Mouse (Mus musculus) ES-E14 (cell line): ENCODE data around the gene St6galnac4. TPM values are rescaled to one million over a fixed set of nuclear protein-coding genes. Genes with fewer than 3 reads are reported as not detected.

Source experiments
- DNase-seq: peaks from one replicate; pipeline ENCODE4 v3.0.0-alpha.2; 2013; ENCODE audit warnings: low read depth, low spot score
- H3K27ac ChIP-seq: 2 replicates; pipeline ENCODE4 v1.5.1; 2012; ENCODE audit warnings: low read depth, mild to moderate bottlenecking, low read length, moderate library complexity, mixed read lengths; ENCODE audit not compliant: poor library complexity, insufficient read depth, severe bottlenecking
- H3K36me3 ChIP-seq: 2 replicates; pipeline ENCODE4 v1.6.1; 2012; ENCODE audit warnings: mild to moderate bottlenecking, low read length, moderate library complexity, mixed read lengths; ENCODE audit not compliant: control insufficient read depth, poor library complexity, insufficient read depth, severe bottlenecking
- H3K4me1 ChIP-seq, 2 experiments: fragments of 150-350 bp in 1 of 2; sonication (generic) in 1 of 2; 2 replicates each; pipeline ENCODE4 v1.6.1; 2012; ENCODE audit warnings: low read length in 2 of 2, mild to moderate bottlenecking in 1 of 2, mixed read lengths in 1 of 2; ENCODE audit not compliant: control insufficient read depth in 2 of 2, insufficient read depth in 2 of 2, poor library complexity in 1 of 2
- H3K4me3 ChIP-seq, 2 experiments: fragments of 150-350 bp in 1 of 2; sonication (generic) in 1 of 2; 2 replicates each; pipeline ENCODE4 v1.5.1; 2012; ENCODE audit warnings: low read length in 2 of 2, low read depth in 1 of 2, mild to moderate bottlenecking in 1 of 2, mixed read lengths in 1 of 2; ENCODE audit not compliant: insufficient read depth in 1 of 2, poor library complexity in 1 of 2, severe bottlenecking in 1 of 2
- H3K9ac ChIP-seq: 2 replicates; pipeline ENCODE4 v1.6.1; 2012; ENCODE audit warnings: low read depth, mild to moderate bottlenecking, low read length, mixed read lengths; ENCODE audit not compliant: poor library complexity, insufficient read depth, severe bottlenecking
- H3K9me3 ChIP-seq: fragments of 150-350 bp; sonication (generic); 2 replicates; pipeline ENCODE4 v1.6.1; 2012; ENCODE audit warnings: low read depth, mild to moderate bottlenecking, low read length; ENCODE audit not compliant: control insufficient read depth, insufficient read depth
- CHD2 ChIP-seq: IDR thresholded peaks from 2 replicates; pipeline ENCODE4 v1.6.1; 2014; ENCODE audit warnings: mild to moderate bottlenecking, low read depth, low read length, inconsistent platforms
- HCFC1 ChIP-seq: IDR thresholded peaks from 2 replicates; pipeline ENCODE4 v1.6.1; 2012; ENCODE audit warnings: low read length, inconsistent platforms, borderline replicate concordance; ENCODE audit not compliant: insufficient read depth
- MAFK ChIP-seq: IDR thresholded peaks from 2 replicates; pipeline ENCODE4 v1.6.1; 2014; ENCODE audit warnings: mild to moderate bottlenecking, low read depth, low read length, inconsistent platforms; ENCODE audit not compliant: insufficient read depth
- ZC3H11A ChIP-seq: IDR thresholded peaks from 2 replicates; pipeline ENCODE4 v1.6.1; 2012; ENCODE audit warnings: low read depth, mild to moderate bottlenecking, inconsistent platforms, low read length, borderline replicate concordance
- ZNF384 ChIP-seq: IDR thresholded peaks from 2 replicates; pipeline ENCODE4 v1.6.1; 2012; ENCODE audit warnings: low read depth, low read length, inconsistent platforms
- in situ Hi-C, 2 experiments: fragments of 600-800 bp; cut with MboI; formaldehyde crosslinking; loops; one replicate each; pipeline ENCODE4 v1.15.1; 2025; ENCODE audit warnings: low sequenced_read_pairs in 2 of 2, inconsistent platforms in 1 of 2; ENCODE audit not compliant: unreplicated experiment in 2 of 2
- total RNA-seq: library from RNA; depleted of rRNA; stranded (reverse); fragments of 300-350 nt; gene quantifications from 2 replicates; pipeline ENCODE4 v1.2.3, GENCODE M21; 2012

Gene St6galnac4
- total RNA-seq, 1 experiment: 9.4 TPM

DNA sequence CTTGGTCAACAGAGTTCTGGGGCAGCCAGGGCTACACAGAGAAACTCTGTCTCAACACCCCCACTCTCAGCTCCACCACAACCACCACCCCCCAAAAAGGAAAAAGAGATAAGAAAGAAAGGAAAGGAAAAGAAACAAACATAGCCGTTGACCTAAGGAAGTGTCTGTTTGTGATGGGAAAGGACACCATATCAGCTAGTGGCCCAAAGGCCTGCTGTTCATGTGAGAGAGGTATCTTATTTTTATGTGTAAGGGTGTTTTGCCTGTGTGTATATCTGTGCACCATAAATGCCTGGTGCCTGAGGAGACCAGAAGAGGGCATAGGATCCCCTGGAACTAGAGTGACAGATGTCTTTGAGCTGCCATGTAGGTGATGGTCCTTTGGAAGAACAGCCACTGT, 52.7 kb downstream of the St6galnac4 start:
- H3K27ac ChIP-seq: no peak overlapping the region
- no peak for TF ChIP-seq MAFK
- TF ChIP-seq ZC3H11A: no peak
- TF ChIP-seq HCFC1: no peak
- no peak for TF ChIP-seq CHD2
- TF ChIP-seq ZNF384: no peak
- H3K4me1 ChIP-seq: peaks cover 0 to 8% of the 10 kb centered on the region in 2 experiments; a peak in 2 of 4 replicates
- no peak overlapping the region for H3K9ac ChIP-seq
- DNase-seq: no peak
- no peaks in the 10 kb centered on the region for H3K9me3 ChIP-seq
- in situ Hi-C loops: no loop called here
- peaks cover 2% of the 10 kb centered on the region; the same call in 1 of the 2 replicates for H3K36me3 ChIP-seq
- H3K4me3 ChIP-seq: no peak overlapping the region

DNA sequence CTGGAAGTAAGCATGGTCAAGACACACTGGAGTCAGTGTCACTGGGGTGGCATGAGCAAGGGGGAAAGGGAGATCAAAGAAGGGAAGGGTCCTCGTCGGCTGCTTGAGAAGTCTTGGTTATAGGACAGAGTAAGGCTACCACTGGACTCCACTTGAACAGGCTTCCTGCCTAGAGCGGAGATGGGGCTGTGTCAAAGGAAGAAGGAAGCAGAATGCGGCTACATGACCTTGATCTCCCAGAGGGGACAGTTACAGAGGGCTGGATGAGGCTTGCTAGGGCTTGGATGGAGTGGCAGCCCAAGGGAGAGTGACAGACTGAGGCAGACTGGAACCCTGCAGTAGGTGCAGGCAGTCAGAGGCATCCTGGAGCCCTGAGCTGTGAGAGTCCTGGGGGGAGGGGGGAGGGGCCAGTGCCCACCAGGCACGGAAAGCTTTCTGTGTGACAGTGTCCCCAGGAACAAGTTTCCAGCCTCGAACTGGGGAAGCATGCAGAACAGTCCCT, 53.7 kb downstream of the St6galnac4 start:
- Histone ChIP-seq H3K36me3 (no peaks in the 10 kb centered on the region; the same call in 1 of the 2 replicates), H3K9me3 (no peaks in the 10 kb centered on the region), H3K4me3 (no peak overlapping the region), H3K9ac (no peak overlapping the region), H3K4me1 (peaks cover 0 to 11% of the 10 kb centered on the region in 2 experiments; a peak in 2 of 4 replicates), H3K27ac (no peak overlapping the region)
- TF ChIP-seq HCFC1 (no peak), ZC3H11A (no peak)
- in situ Hi-C loops: no loop called here
- DNase-seq: no peak

DNA sequence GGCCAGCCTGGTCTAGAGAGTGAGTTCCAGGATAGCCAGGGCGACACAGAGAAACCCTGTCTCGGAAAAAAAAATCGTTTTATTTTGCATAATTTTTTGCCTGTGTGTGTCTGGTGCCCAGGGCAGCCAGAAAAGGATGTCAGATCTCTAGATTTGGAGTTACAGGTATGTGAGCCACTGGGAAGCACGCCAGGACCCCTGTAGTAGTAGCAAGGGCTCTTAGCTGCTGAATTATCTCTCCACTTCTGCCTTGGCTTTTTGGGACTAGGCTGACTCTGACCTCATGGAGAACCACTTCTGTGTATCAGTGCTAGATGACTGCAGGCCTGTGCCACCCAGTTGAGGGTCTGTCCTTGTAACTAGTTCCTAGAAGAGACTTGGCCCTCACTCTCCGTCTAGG, 54.9 kb downstream of the St6galnac4 start:
- DNase-seq: no peak
- no peak overlapping the region for H3K4me3 ChIP-seq
- no peak overlapping the region for H3K27ac ChIP-seq
- peaks cover 3 to 11% of the 10 kb centered on the region in 2 experiments; a peak in 3 of 4 replicates for H3K4me1 ChIP-seq
- H3K36me3 ChIP-seq: no peaks in the 10 kb centered on the region
- H3K9me3 ChIP-seq: no peaks in the 10 kb centered on the region
- H3K9ac ChIP-seq: no peak overlapping the region
- in situ Hi-C loops: no loop called here
- TF ChIP-seq HCFC1 (no peak), MAFK (no peak), CHD2 (no peak), ZC3H11A (no peak), ZNF384 (no peak)

DNA sequence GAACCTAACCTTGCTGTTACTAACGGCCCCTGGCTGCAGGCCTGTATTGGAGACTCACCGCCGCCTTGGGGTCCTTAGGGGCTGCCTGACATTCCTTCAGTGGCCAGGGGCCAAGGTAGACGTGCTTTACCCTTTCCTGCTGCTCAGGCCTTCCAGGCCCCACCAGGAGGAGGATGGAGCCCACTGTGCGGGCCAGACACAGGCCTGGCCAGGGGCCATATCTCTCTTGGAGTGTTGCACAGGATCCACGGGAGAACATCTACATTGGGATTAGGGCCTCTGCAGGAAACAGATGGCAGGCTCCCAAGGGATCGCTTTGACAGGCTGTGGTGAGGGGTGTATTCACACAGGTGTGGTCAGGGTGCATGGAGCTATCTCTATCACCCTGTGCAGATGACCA, 55.9 kb downstream of the St6galnac4 start:
- H3K4me3 ChIP-seq: no peak overlapping the region
- DNase-seq: no peak
- H3K9me3 ChIP-seq: no peaks in the 10 kb centered on the region
- TF ChIP-seq HCFC1: no peak
- TF ChIP-seq ZNF384: no peak
- TF ChIP-seq CHD2: no peak
- TF ChIP-seq ZC3H11A: no peak
- no peak for TF ChIP-seq MAFK
- no peaks in the 10 kb centered on the region for H3K36me3 ChIP-seq
- no peak overlapping the region for H3K9ac ChIP-seq
- peaks cover 3 to 11% of the 10 kb centered on the region in 2 experiments; a peak in 3 of 4 replicates for H3K4me1 ChIP-seq
- in situ Hi-C loops: no loop called here
- H3K27ac ChIP-seq: no peak overlapping the region

DNA sequence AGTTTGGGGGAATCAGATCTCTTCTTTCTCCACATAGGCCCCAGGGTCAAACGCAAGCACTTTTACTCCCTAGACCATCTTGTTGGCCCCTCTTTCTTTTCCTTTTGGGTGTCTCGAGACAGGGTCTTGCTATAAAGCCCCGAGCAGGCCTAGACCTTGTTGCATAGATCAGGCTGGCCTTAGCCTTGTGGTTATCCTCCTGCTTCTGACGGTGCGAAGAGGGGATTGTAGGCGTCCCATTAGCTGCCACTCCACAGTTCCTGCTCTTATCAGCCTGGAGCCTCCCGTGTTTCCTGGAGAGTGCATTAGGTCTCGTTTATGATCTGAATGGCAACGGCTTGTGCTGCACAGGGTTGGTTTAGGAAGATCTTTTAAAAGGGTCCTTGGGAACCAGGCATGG, 57.2 kb downstream of the St6galnac4 start:
- Histone ChIP-seq H3K36me3 (peaks cover 2% of the 10 kb centered on the region; the same call in 1 of the 2 replicates), H3K4me3 (no peak overlapping the region), H3K4me1 (peaks cover 3 to 10% of the 10 kb centered on the region in 2 experiments; a peak in 2 of 4 replicates), H3K9ac (no peak overlapping the region), H3K9me3 (no peaks in the 10 kb centered on the region), H3K27ac (no peak overlapping the region)
- no peak for TF ChIP-seq CHD2
- TF ChIP-seq ZC3H11A: no peak
- TF ChIP-seq MAFK: no peak
- no peak for TF ChIP-seq HCFC1
- no peak for TF ChIP-seq ZNF384
- no peak for DNase-seq
- in situ Hi-C loops: no loop called here
